Mouse (Mus musculus): ENCODE data around the gene Kifc5b.
"Not testable (repeated sequence)": the region's sequence is repeated elsewhere in the genome, so short reads cannot be mapped to it uniquely, and the experiment has no call there.

The Kifc5b gene

DNA sequence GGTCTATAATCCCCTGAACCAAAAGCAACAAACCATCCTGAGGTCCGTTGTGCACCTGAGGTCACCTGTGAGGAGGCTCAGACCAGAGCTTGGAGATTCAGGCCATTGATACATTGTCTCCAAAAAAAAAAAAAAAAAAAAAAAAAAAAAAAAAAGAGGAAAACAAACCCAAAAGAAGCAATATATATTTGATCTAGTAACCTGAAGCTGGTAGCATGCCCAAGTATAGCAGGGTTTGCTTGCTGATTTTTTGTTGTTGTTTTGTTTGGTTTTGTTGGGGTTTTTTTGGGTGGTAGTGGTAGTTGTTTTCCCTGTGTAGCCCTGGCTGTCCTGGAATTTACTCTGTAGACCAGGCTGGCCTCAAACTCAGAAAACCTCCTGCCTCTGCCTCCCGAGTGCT lies 1.5 kb downstream of the Kifc5b start:
- no peak for DNase-seq (ENCODE audit: low spot score)

GRCm38 (mm10) chr17:26919516-26919915 lies 2.6 kb downstream of the Kifc5b start:
- DNase-seq (ENCODE audit: low spot score), result not testable (repeated sequence)

- not testable (repeated sequence) for DNase-seq (ENCODE audit: low spot score)
Observed at GRCm38 (mm10) chr17:26922368-26922767, 5.5 kb downstream of the Kifc5b start.

DNA sequence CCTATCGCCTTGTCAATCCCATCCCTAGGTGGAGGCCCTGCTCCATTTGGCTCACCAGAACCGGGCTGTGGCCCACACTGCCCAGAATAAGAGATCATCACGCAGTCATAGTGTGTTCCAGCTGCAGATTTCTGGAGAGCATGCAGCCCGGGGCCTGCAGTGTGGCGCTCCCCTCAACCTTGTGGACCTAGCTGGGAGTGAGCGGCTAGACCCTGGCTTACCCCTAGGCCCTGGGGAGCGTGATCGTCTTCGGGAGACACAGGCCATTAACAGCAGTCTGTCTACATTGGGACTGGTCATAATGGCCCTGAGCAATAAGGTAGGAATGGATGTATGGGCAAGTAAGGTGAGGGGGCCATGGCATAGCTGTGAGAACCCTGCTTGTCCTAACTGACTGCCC lies 8.5 kb downstream of the Kifc5b start:
- DNase-seq (ENCODE audit: low spot score), result not testable (repeated sequence)

- DNase-seq (ENCODE audit: low spot score), result not testable (repeated sequence)
Observed at GRCm38 (mm10) chr17:26931795-26932194, 14.9 kb downstream of the Kifc5b start.

- DNase-seq (ENCODE audit: low spot score), result peak; percentile 92
Observed at GRCm38 (mm10) chr17:26932839-26933398, 16.0 kb downstream of the Kifc5b start, which contains the start of gene Phf1. Gene Phf1 (plus strand): TSS chr17:26933052.

- DNase-seq (ENCODE audit: low spot score), result no peak
Observed at GRCm38 (mm10) chr17:26933419-26933818, 16.5 kb downstream of the Kifc5b start.

DNA sequence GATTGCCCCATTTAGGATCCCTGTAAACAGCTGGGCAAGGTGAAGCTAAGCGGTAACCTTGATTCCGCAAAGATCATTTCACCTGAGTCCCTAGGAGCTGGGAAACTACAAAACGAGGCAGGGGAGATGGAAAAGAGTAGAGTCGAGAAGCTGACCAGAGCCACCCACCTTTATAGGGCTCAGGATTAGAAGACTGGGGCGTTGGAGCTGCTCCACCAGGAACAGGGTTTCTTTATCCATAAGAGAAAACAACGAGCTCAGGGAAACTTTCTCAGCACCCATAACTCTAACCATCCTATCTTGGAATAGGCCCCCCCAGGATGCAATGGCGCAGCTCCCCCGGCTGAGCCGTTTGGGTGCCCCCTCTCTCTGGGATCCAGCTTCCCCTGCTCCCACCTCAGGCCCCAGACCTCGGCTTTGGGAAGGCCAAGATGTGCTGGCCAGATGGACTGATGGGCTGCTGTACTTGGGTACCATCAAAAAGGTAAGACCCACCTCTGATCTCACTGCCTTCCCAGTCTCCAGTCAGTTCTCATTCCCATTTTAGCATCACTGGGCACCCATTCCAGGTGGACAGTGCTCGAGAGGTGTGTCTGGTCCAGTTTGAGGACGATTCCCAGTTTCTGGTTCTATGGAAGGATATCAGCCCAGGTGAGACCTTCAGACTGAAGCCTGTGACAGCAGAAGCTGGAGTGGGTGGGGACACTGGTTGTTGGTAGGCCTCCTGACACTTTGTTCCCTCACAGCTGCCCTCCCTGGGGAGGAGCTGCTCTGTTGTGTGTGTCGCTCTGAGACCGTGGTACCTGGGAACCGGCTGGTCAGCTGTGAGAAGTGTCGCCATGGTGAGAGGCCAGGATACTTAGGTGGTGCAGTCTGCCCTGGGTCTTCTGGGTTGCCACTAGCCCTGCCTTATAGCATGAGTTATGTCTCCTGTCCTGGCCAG lies 17.3 kb downstream of the Kifc5b start:
- DNase-seq (ENCODE audit: low spot score), result no peak

- no peak for DNase-seq (ENCODE audit: low spot score)
Observed at GRCm38 (mm10) chr17:26935027-26935426, 18.1 kb downstream of the Kifc5b start.

DNA sequence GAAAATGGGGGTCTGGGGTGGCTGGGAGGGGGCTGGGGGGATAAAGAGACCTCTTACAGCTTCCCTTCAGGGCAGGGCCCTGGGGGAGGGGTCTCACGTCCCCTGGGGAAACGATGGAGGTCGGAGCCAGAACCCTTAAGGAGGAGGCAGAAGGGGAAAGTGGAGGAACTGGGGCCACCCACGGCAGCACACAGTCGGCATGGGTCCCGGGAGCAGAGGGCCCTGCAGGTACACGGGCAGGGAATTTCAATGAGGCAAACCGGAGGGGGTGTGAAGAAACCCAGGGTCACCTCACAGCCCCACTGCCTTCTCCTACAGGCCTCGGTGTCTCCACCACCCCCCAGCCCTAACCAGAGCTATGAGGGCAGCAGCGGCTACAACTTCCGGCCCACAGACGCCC lies 19.6 kb downstream of the Kifc5b start:
- DNase-seq (ENCODE audit: low spot score), result no peak

- no peak for DNase-seq (ENCODE audit: low spot score)
Observed at GRCm38 (mm10) chr17:26936921-26937695, 20.2 kb downstream of the Kifc5b start.

DNA sequence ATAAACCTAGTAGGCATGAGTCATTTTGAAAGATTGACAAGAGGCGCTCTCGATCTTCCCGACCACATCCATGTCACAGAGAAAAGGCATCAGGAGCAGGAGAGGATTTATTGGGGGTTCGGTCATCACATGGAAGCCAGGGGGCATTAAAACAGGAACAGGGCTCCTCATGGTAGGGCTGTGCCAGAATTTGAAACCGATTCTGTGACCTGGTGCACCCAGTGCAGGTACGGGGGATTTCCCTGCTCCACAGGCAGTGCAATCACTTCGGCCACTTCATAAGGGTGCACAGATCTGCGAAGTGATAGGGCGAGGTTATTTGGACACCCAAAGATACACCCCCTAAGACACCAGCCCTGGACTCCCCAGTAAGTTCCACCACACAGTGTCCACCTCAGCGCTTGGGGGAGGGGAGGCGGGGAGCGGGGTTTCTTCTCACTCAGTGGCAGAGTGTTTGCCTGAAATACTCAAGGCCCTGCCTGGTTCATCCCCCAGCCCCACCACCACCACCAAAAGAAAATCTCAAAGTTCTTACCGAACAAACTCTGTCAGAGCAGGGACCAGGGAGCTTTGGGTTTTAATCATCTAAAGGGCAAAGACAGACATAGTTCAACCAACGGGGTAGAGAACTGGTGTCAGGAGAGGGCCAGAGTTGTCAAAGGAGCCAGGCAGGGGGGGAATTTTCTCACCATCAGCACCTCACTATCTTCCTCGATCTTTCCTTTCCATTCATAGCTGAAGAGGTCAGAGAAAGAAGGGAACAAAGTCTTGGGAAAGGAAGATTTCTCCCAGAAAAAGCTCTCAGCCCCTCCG lies 21.2 kb downstream of the Kifc5b start:
- no peak for DNase-seq (ENCODE audit: low spot score)

GRCm38 (mm10) chr17:26938731-26939130 lies 21.8 kb downstream of the Kifc5b start:
- DNase-seq (ENCODE audit: low spot score), result no peak

DNA sequence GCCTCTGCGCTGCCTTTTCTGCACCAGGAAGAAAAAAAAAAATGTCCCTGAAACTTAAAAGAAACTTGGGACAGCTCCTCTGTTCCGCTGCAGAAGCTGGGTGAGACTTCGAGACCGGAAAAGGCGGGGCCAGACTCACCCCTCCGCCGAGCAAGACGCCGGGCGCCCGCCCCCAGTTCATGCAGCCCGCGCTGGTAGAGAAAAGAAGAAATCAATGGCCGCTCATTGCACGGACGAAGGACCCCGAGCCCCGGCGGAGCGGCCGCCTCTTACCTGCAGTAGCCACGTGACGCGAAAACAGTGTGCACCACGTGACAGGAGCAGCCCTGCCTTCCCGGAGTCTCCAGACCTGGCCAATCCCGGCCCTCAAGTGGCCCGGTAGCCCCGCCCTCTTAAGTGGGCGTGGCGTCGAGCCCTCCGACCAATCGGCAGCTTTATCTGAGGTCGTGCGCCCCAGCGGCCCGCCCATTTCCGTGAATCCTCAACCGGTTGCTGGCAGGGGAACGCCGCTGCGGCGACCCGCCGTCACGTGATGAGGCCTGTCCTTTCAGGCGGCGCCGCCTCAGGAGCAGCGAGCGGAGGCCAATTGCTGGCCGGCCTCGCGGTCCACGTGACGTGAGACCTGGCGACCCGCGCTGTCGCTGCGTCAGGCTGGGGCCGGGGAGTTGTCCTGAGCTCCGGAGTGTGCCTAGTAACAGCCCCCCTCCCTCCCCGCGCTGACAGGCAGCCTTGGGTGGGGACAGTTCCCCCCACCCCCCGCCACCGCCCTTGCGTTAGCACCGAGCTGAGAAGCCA lies 22.5 kb downstream of the Kifc5b start, which contains the start of gene Cuta:
Gene Cuta (minus strand): TSS at position 392 of the 795 bp plus-strand sequence.
- DNase-seq (ENCODE audit: low spot score), result peak; percentile 100

DNA sequence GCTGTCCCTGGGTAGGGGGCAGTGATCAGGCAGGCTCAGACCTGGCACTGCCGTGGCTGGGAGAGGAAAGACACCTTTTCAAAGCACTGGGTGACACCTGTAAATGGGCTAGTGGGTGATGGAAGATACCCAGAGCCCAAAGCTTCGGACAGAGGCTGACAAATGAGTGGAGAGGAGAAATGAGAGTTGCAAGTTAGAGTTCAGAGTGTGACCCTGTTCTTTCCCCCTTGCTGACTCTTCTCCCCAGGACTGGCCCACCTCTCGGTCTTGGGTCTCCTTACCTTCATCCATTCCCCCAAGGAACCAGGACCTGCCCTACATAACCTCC lies 23.0 kb downstream of the Kifc5b start:
- no peak for DNase-seq (ENCODE audit: low spot score)

- DNase-seq (ENCODE audit: low spot score), result no peak
Observed at GRCm38 (mm10) chr17:26941031-26941789, 24.3 kb downstream of the Kifc5b start, which contains the start of gene Syngap1. Gene Syngap1 (plus strand): TSS chr17:26941253.

DNA sequence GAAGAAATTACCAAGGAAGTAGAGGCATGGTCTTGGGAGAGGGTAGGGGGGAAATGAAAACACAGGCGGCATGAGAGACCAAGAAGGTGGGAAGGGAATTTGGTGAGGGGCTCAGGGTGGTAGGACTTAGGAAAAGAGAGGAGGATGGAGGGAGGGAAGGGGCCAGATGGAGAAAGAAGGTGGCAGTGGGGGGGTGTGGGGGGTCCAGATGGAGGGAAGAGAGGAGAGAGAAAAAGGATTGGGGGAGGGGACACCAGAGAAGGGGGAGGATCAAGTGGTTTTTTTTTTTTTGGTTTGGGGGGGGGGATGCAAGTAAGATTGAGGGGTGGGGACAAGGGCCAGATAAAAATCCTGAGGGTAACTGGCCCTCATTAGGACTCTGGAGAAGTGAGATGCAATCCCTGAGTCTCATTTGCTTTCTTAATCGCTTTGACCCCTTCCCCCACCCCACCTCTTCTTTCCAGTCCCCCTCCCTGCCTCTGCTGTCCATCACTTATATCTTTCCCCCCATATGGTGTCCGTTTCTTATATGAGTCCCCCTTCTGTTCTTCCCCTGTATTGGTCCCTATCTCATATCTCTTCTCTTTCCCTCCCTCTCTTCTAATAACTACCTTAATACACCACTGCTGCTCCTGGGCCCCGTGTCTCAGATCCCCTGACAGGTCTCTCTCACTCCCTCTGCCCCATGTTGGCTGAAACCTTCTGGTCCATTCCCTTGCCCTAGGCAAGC lies 25.1 kb downstream of the Kifc5b start:
- no peak for DNase-seq (ENCODE audit: low spot score)

GRCm38 (mm10) chr17:26945824-26946495 lies 29.1 kb downstream of the Kifc5b start:
- no peak for DNase-seq (ENCODE audit: low spot score)

DNA sequence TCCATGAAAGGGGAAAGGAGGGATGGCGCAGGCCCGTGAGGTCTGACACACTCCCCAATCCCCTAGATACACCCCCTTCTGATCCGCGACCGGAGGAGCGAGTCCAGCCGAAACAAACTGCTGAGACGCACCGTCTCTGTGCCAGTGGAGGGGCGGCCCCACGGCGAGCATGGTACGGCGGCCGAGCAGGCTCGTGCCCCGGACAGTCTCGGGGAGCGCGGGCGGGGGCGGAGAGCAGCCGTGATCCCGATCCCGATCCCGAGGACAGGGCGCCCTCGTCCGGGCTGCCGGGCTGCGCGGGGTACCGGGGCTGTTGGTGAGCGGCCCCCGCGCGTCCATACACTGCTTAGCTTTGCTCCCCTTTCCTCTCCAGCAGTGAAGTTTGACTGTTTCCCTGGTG lies 29.7 kb downstream of the Kifc5b start:
- DNase-seq (ENCODE audit: low spot score), result peak; percentile 78
